Mouse (Mus musculus) naive thymus-derived CD4-positive, alpha-beta T cell, adult 2 months (primary cell): ENCODE data around the gene Icosl.
A peak's percentile ranks its signal among the peaks of the same experiment; 100 is the strongest.
"Not testable (repeated sequence)": the region's sequence is repeated elsewhere in the genome, so short reads cannot be mapped to it uniquely, and the experiment has no call there.

Experiments
- DNase-seq: peaks from one replicate; pipeline ENCODE4 v3.0.0-alpha.2; 2011; ENCODE audit warnings: low read depth

The Icosl gene

DNA sequence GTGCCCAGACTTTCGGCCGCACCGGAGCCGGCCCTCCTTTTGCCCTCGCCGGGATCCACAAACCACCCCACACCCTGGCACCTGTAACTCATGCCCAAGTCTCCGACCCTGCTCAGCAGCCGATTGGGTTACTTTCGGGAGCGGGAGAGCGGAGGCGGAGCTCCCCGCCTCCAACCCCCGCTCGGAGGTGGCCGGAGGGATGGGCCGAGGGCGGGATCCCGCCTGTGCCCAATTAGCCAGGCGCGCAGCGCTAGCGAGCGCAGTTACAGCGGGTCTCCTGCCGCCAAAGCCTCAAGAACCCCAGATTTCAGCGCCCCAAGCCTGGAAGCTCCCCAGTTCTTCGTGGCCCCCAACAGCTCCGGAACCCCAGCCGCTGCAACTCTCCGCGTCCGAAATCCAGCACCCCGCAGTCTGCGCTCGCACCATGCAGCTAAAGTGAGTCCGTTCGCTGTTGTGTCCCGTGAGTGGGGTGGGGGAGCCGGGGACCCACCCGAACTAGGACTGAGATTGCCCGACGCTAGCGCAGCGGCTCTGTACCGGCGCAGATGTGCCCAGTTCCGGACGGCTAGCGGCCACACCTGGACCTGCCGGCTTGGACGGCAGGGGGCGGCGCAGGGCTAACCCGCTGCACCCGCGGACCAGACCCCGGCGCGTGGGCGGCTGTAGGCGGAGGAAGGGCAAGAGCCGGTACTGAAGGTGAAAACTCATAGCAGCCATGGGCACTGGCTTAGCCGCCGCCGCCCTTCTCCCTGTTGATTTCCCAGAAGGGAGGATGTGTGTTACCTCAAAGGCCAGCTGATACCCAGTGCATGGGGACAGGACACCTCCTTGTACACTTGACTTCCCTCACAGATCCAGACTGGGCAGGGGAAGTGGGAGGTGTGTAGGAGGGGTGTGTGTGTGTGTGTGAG lies at the start of gene Icosl:
Icosl (plus strand) TSS at position 202 of the 911 bp plus-strand sequence.
- peak; percentile 73 for DNase-seq

DNA sequence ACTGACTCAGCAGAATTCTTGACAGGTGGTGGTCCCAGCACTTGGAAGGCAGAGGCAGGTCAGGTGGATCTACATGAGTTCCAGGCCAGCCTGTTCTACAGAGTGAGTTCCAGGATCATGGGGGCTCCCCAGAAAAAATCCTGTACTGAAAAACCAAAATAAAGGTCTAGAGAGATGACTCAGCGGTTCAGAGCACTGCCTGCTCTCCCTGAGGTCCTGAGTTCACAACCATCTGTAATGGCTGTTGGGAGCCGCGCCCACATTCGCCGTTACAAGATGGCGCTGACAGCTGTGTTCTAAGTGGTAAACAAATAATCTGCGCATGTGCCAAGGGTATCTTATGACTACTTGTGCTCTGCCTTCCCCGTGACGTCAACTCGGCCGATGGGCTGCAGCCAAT lies 49.1 kb upstream of the Icosl start:
- not testable (repeated sequence) for DNase-seq

DNA sequence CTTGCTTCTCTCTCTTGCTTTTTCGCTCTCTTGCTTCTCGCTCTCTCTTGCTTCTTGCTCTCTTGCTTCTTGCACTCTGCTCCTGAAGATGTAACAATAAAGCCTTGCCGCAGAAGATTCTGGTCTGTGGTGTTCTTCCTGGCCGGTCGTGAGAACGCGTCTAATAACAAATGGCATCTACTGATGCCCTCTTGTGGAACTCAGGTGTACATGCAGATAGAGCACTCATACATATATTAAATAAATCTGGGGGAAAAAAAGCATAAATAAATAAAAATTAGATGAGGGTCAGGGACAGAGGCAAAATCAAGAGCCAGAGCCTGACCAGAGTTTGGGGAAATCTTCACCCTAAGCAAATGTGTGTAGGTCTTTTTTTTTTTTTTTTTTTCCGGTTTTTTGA lies 43.6 kb upstream of the Icosl start:
- not testable (repeated sequence) for DNase-seq

- peak; percentile 88 for DNase-seq
These were observed 41.0 kb upstream of the Icosl start for GRCm38 (mm10) chr10:78028129-78028528.

DNA sequence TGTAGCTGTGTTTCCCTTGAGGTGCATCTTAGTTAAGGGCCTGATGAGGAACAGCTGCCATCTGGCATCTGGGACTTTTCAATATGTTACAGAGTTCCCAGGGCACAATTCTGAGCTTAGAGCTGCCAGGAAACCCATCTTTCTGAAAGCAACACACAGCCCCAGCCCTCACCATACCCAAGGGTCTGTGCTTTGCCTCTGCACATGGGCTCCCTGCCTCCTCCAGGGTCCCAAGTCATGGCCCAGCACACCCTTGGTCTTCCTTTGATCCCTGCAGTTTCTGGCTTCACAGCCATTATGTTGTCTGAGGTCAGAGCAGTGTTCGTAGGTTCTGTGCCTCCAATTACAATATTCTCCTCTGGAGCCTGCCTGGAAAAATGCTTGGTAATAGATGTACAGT lies 40.0 kb upstream of the Icosl start:
- DNase-seq, result no peak

- DNase-seq, result no peak
These were observed 37.1 kb upstream of the Icosl start for GRCm38 (mm10) chr10:78031987-78032386.

DNA sequence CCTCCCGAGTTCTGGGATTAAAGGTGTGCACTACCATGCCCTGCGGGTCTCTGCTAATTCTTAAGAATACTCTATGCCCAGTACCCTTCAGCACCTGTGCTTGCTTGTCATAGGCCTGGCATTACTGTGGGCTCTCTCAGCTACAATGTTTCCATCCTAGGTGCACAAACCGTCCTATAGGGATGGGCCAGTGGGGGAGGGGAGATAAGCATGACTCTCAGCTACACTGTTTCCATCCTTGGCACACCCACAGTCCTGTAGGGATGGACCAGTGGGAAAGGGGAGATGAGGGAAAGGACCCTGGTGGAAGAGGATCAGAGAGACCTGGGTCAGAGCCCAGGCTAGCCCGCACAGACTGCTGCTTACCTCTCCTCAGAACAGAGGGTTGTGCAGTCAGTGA lies 32.0 kb upstream of the Icosl start:
- no peak for DNase-seq

GRCm38 (mm10) chr10:78041647-78042046 lies 27.5 kb upstream of the Icosl start, which contains the start of gene Dnmt3l:
Gene Dnmt3l, plus strand, starts transcription at chr10:78041947.
- no peak for DNase-seq

DNA sequence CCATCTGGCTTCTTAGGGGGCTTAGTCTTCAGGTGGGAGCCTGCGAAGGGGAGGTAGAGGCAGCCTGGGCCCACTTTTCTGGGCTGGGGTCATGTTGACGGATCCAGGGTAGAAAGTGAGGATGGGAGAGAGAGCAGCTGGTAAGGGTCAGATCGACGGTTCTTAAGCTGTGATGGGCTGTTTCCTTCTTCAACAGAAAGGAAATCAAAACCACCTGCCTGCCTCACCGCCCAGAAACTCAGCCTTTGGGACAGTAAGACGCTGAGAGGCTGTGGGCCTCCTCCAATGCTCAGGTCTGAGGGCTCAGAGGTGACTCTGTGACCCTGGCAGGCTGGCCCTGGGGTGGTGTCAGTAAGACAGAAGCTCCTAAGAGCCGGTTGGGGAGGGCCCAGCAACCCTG lies 27.0 kb upstream of the Icosl start:
- DNase-seq, result no peak

GRCm38 (mm10) chr10:78042697-78043405 lies 26.3 kb upstream of the Icosl start:
- peak; percentile 17 for DNase-seq

DNA sequence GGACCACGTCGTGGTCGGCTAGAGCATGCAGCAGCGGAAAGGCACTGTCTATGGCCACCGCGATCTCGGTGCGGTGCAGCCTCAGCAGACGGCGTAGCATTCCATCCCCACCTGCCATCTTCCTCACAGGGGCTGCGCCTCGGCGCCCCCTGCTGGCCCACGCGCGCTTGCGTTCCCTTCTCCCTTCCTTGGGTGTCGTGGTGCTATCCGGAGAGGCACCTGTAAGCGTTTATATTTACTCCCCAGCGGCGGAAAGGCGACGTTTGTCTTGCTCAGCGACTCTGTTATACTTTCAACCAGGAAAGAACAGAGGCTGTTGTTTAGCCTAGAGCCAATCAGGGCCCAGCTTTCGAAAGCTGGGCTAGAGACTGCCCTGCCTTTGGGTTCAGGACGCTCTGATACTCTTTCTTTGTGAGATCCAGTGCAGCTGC lies 25.7 kb upstream of the Icosl start, which contains the start of gene Aire:
Aire (minus strand) TSS at position 205 of the 431 bp plus-strand sequence.
- peak; percentile 88 for DNase-seq

DNA sequence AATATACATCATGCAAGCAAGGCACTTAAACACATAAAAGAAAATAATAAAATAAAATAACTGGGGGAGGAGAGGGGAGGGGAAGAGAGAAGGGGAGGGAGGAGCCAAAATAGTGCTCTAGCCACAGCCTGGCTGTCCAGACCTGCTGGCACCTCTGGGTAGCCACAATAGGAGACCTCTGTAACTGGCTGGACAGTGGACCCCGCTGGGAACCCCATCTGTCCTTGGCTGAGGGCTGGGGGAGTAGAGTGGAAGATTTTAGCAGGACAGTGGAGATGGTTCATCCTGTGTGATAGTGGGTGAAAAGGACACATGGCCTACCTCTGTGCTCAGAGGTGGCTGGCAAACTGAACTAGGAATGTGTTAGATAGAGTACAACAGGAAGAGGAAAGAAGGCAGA lies 24.6 kb upstream of the Icosl start:
- DNase-seq, result no peak

GRCm38 (mm10) chr10:78046388-78046787 lies 22.7 kb upstream of the Icosl start:
- no peak for DNase-seq

GRCm38 (mm10) chr10:78048061-78048730 lies 20.9 kb upstream of the Icosl start:
- no peak for DNase-seq

- no peak for DNase-seq
These were observed 19.5 kb upstream of the Icosl start for GRCm38 (mm10) chr10:78049519-78050035.

DNA sequence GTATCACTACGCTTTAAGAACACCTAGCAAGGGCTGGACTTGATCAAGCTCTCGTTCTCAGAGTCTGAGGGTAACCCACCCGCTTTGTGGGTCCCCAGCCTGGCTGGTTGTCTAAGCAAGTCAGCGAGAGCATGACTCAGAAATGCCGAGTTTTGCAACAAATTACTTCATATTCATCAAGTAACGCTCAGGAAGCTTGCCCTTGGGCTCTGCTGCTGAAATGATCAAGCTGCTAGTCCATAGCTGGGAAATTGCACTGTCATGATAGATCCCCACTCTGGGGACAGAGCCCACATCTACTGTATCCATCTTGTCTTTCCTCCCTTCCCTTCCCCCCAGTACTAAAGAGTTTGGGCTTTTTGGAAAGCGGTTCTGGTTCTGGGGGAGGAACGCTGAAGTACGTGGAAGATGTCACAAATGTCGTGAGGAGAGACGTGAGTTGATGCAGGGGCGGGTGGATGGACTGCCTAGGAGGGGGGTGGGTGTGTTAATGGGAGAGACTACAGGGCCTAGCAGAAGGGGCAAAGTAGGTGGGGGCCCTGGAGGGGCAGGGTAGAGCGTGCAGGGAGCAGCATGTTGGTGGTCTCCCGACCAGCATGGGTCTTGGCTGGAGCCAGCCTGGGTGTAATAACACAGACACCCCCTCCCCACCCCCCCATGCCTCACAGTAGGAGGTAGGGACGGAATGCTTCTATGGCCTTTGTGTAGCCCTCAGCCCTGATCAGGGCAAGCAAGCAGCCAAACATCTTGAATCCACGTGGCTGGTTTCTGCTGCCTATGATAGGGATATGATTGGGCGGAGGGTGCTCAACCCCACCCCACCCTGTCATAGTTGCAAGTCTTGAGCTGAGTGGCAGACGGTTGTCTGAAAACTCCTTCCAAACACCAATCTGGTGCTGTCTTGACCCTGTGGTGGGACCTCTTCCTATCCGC lies 14.2 kb upstream of the Icosl start:
- DNase-seq, result no peak

DNA sequence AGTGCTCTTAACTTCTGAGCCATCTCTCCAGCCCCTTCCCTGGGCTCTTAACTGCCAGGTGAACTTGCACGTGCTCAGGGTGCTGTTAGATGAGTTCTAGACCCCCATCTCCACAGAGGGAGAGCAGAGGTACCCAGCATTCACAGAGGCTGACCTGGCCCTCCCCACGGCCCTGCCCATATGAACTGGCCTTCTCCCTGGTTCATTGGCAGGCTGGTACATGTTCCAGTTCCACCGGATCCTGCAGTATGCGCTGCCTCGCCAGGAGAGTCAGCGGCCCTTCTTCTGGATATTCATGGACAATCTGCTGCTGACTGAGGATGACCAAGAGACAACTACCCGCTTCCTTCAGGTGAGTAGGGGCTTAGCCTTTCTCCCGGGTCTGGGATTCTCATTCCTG lies 12.0 kb upstream of the Icosl start:
- DNase-seq, result no peak

- no peak for DNase-seq
These were observed 6.0 kb upstream of the Icosl start for GRCm38 (mm10) chr10:78063122-78063521.

- DNase-seq, result peak; percentile 32
These were observed 1.9 kb upstream of the Icosl start for GRCm38 (mm10) chr10:78067226-78067625.

DNA sequence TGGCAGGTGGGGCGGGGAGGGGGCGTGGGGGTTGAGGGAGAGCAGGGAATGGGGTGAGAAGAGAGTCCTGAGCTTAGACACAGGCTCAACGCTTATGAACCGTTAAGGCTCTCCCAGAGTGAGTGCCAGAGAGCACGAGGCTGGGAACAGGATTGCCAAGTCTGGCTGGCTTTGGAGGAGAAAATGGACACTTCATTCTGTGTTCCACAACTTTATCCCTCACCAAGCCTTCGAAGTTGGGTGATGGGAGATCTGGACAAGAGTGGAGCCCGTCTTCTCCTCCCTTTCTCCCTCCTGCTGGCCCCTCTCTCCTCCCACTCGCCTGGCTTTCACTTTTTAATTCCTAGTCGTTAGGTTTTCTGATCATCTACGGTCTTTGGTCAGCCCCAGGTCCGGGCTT lies 561 bp upstream of the Icosl start:
- DNase-seq, result no peak

DNA sequence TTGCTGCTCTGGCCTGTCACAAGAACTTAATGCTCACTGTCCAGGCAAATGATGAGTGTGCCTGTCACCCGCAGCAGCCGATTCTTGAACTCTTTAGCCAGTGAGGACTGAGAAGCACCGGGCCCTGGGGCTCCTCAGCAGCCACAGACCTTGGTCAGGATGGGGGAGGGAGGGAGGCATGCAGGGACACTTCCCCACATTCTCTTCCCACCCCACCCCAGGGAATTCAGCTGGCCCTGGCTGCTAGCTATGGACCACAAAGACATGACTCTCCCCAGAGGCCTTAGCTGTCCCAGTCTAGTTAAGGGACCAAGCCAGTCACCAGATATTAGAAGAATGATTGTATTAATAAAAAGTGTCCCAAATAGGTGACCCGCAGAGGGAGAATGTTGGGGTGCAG lies 5.0 kb downstream of the Icosl start:
- DNase-seq, result no peak
